Mouse (Mus musculus): ENCODE data around the gene Gm9999. TPM values are rescaled to one million over a fixed set of nuclear protein-coding genes. Genes with fewer than 3 reads are reported as not detected.
A peak's percentile ranks its signal among the peaks of the same experiment; 100 is the strongest.

Gene Gm9999
- polyA plus RNA-seq, 1 experiment: not detected

DNA sequence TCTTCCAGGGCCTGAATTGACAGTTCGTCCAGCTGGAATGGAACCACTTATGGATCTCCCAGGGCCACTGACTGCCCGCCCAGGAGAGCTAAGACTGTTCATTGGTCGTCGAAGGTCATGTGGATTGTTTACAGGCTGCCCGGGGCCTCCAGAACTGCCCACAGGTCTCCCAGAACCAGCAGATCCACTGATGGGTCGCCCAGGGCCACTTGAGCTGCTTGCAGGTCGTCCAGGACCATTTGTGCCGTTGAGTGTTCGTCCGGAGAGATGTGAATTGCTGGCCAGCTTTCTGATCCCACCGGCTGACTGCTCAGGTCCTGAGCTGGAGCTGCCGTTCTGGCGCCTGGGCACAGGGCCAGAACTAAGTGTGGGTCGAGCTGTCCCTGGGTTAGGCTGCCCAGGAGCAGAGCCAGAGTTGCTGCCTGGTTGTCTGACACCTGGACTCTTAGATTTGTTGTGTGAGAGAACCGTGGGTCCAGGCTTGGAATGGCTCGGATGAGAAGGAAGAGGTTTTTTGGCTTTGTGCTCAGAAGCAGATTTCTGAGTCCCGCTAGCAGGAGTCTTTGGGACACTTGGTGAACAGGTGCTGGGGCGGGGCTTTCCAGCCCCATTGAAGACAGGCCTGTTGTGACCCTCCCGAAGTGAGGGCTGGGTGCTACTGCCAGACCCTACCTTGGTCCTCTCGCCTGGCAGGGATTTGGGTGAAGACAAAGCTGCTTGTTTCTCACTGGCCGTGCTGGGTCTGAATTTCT, 14.4 kb downstream of the Gm9999 start:
- TF ChIP-seq POLR2A (IDR thresholded peaks at IDR 0.05; ENCODE audit: low read depth, low read length) (no peak), CTCF (IDR thresholded peaks at IDR 0.05; ENCODE audit: borderline replicate concordance, insufficient read depth, low read length) (no peak)
- no peak overlapping the region for H3K4me3 ChIP-seq (ENCODE audit: insufficient read depth, low read length)
- H3K4me1 ChIP-seq (ENCODE audit: control insufficient read depth, insufficient read depth, low read length): peaks cover 14% of the 10 kb centered on the region
- H3K27ac ChIP-seq (ENCODE audit: insufficient read depth, low read length): no peak overlapping the region

DNA sequence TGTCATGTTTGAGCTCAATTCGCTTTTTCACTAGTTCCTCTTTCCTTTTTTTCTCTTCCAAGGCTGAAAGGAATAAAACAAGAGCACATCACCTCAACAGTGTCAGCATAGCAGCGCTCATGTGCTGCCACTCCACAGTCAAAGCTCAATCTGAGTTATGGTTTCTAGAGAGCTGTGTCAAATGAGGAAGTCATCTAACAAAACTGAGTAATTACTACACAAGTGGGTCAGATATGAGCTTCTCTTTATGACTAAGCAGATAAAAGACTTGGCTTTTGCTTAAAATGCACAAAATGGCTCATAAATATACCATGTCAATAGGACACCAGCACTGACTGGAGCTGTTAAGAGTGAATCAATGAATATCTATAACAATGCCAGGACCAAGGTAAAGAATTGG, 15.6 kb downstream of the Gm9999 start:
- Histone ChIP-seq H3K4me1 (ENCODE audit: control insufficient read depth, insufficient read depth, low read length) (peaks cover 17% of the 10 kb centered on the region), H3K27ac (ENCODE audit: insufficient read depth, low read length) (no peak overlapping the region), H3K4me3 (ENCODE audit: insufficient read depth, low read length) (no peak overlapping the region)
- TF ChIP-seq CTCF (IDR thresholded peaks at IDR 0.05; ENCODE audit: borderline replicate concordance, insufficient read depth, low read length): no peak
- TF ChIP-seq POLR2A (IDR thresholded peaks at IDR 0.05; ENCODE audit: low read depth, low read length): no peak

DNA sequence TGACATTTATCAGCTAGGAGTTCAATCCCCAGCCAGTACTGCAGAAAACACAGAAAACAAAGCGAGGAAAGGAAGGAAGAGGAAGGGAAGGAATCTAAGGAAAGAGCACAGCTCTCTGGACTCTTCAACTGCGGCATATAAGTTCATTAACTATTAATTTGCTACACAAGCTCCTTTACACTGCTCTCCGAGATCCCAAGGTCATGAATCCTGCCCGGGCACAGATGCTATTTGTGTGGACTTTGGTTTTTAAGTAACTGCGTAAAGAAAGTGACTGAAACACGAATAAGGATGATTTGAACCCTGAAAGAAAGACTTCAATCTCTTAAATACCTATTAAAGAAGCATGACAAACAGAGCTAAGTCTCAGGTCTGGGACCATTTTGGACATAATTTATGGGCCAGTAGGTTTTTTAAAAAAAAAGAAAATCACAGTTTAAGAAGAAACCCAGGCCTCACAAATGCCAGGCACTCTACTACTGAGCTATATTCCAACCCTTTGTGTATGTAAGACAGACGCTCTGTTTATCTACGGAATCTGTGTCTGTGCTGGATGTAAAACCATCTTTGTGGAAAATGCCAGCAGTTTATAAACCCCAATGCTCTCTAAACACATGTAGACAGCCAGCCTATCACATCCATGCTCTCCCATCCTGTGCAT, 16.7 kb downstream of the Gm9999 start:
- H3K27ac ChIP-seq (ENCODE audit: insufficient read depth, low read length): no peak overlapping the region
- H3K4me3 ChIP-seq (ENCODE audit: insufficient read depth, low read length): no peak overlapping the region
- TF ChIP-seq POLR2A (IDR thresholded peaks at IDR 0.05; ENCODE audit: low read depth, low read length) (no peak), CTCF (IDR thresholded peaks at IDR 0.05; ENCODE audit: borderline replicate concordance, insufficient read depth, low read length) (no peak)
- H3K4me1 ChIP-seq (ENCODE audit: control insufficient read depth, insufficient read depth, low read length): peaks cover 17% of the 10 kb centered on the region

DNA sequence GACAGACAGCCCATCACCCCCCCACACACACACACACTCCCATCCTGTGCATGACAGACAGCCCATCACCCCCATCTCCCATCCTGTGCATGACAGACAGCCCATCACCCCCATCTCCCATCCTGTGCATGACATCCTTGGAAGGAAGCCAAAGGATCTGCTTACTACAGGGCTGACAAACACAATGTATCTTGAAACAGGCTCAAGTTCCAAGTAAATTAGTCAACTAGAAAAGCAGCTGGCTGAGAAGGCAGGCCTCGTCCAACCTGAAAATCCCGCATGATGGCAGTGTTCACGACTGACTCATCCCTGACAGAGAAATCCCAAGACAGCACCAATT, 17.2 kb downstream of the Gm9999 start:
- Histone ChIP-seq H3K27ac (ENCODE audit: insufficient read depth, low read length) (no peak overlapping the region), H3K4me1 (ENCODE audit: control insufficient read depth, insufficient read depth, low read length) (peaks cover 19% of the 10 kb centered on the region), H3K4me3 (ENCODE audit: insufficient read depth, low read length) (no peak overlapping the region)
- TF ChIP-seq POLR2A (IDR thresholded peaks at IDR 0.05; ENCODE audit: low read depth, low read length) (no peak), CTCF (IDR thresholded peaks at IDR 0.05; ENCODE audit: borderline replicate concordance, insufficient read depth, low read length) (no peak)

DNA sequence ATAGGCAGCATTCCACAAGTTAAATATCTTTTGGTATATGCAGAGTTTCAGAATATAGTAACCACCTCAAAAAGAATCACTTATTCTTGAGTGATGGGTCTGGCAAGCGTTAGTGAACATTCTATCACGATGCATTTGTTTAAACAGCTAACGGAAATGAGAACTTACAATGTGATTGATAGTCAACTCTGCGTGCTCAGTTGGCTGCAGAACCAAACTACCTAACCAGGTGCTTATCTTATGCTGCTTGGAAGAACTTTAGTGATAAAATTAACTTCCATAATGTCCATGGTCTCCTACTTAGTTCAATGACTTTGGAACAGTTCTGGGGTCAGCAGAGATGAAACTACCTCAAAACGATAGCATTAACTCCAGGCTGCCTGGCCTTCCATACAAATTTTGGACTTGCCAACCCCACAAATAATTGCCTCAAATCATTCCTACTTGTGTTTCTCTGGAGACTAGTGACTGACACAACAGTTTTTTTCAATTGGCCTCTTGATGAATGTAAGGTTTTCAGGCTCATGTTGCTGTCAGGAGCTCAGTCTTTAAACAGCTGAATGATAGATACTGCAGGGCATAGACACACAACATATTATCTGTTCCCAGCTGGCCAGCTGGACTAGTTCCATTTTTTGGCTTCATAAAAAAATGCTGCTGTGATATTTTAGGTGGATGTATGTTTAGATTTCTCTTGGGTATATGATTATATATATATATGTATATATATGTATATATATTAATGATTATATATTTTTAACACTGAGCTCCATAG, 17.9 kb downstream of the Gm9999 start:
- Histone ChIP-seq H3K4me3 (ENCODE audit: insufficient read depth, low read length) (no peak overlapping the region), H3K4me1 (ENCODE audit: control insufficient read depth, insufficient read depth, low read length) (peaks cover 20% of the 10 kb centered on the region), H3K27ac (ENCODE audit: insufficient read depth, low read length) (no peak overlapping the region; the same call in 1 of the 2 replicates)
- TF ChIP-seq POLR2A (IDR thresholded peaks at IDR 0.05; ENCODE audit: low read depth, low read length) (no peak), CTCF (IDR thresholded peaks at IDR 0.05; ENCODE audit: borderline replicate concordance, insufficient read depth, low read length) (no peak)

DNA sequence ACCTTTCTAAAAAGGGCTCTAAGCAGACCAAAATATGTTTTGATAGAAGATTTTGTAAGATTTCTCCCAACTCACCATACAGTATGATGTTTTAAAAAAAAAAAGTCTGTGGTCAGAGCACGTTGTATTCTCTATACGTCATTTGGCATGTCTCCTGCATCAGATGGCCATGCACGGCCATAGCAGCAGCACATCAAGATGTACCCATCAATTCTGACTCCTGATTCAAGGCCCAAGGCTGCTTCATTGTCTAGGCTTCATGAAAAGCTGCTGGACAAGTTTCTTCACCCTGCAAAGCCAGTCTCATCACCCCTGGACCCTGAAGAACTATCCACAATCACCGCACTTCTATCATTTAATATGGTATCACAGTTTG, 18.5 kb downstream of the Gm9999 start:
- peaks cover 20% of the 10 kb centered on the region for H3K4me1 ChIP-seq (ENCODE audit: control insufficient read depth, insufficient read depth, low read length)
- H3K27ac ChIP-seq (ENCODE audit: insufficient read depth, low read length): no peak overlapping the region
- H3K4me3 ChIP-seq (ENCODE audit: insufficient read depth, low read length): no peak overlapping the region
- no peak for TF ChIP-seq POLR2A (IDR thresholded peaks at IDR 0.05; ENCODE audit: low read depth, low read length)
- TF ChIP-seq CTCF (IDR thresholded peaks at IDR 0.05; ENCODE audit: borderline replicate concordance, insufficient read depth, low read length): no peak

DNA sequence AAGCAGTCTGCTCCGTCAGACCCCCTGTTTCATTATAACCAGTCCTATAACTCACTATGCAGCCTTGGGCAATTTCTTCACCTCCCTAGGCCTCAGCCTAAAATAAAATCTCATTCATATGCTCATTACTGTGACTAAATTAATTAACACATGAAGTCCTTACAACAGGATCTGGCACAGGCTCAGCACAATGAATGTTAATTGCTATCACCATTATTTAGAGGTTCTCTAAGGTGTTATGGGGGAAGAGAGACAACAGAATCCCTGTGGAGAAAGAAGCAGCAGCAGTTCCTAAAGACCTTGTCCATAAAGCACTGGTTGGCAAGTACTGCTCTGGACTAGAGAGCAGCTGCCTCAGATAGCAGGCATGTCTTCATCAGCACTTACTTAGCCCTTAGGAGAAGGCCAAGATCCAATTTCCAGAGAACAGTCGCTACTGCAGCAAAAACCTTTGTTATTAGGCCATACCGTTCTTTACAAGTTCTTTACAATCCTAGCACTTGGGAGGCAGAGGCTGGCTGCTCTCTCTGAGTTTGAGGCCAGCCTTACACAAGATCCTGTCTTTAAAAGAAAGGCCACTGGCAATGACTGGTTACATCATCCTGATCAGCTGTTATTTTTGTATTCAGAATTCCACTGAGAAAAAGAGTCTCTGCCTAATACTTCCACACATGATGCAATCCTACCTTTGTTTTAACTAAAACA, 20.2 kb downstream of the Gm9999 start:
- TF ChIP-seq CTCF (IDR thresholded peaks at IDR 0.05; ENCODE audit: borderline replicate concordance, insufficient read depth, low read length) (no peak), POLR2A (IDR thresholded peaks at IDR 0.05; ENCODE audit: low read depth, low read length) (no peak)
- Histone ChIP-seq H3K27ac (ENCODE audit: insufficient read depth, low read length) (peak overlapping the region; percentile 46), H3K4me1 (ENCODE audit: control insufficient read depth, insufficient read depth, low read length) (peaks cover 20% of the 10 kb centered on the region), H3K4me3 (ENCODE audit: insufficient read depth, low read length) (no peak overlapping the region)

DNA sequence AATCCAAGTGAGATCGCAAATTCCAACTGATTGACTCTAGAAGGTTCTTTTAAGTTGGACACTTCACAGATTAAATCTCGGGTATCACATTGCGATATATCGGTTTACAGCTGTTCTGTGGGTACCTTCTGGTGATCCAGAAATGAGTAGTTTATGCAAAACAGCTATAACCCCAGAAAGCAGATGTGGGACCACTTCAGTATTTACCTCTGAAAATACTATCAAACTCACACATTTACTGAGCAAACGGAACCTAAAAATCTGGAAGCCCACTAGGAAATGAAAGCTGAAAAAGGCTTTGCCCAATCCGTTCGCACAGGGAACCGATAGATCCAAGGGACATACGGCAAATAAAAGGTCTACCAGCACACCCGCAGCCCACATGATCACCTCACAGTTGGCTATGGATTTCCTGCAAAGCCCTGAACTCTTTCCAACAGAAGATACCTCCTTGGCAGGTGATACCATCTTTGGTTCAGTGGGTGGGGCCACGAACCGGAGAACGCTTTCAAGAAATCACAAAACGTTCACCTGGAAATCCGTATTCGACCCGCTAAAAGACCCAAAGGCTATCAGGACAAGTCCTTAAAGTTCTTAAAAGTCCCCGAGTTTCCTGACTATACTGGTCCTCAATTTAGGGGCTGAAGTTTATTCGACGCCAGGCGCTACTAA, 23.9 kb downstream of the Gm9999 start:
- peak overlapping the region; percentile 77 for H3K4me3 ChIP-seq (ENCODE audit: insufficient read depth, low read length)
- peaks cover 9% of the 10 kb centered on the region; the same call in 1 of the 2 replicates for H3K4me1 ChIP-seq (ENCODE audit: control insufficient read depth, insufficient read depth, low read length)
- TF ChIP-seq POLR2A (IDR thresholded peaks at IDR 0.05; ENCODE audit: low read depth, low read length): no peak
- no peak for TF ChIP-seq CTCF (IDR thresholded peaks at IDR 0.05; ENCODE audit: borderline replicate concordance, insufficient read depth, low read length)
- H3K27ac ChIP-seq (ENCODE audit: insufficient read depth, low read length): peak overlapping the region; percentile 64

DNA sequence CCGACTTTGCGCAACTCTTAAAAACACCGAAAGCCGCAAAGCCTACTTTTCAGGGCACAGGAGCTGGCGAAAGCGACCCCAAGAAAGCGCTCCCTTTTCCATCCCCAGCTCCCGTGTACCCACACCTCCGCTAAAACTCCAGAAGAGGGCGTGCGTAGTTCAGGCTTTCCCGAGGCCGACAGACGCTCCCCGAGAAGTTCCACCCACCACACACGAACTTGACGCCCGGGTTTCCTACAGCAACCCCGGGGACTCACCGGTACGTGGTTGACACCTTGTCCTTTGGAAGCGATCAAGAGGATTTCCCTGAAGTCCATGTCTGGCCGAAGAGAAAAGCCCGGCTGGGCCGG, 24.4 kb downstream of the Gm9999 start:
- Histone ChIP-seq H3K4me3 (ENCODE audit: insufficient read depth, low read length) (peak overlapping the region; percentile 77), H3K27ac (ENCODE audit: insufficient read depth, low read length) (peak overlapping the region; percentile 64), H3K4me1 (ENCODE audit: control insufficient read depth, insufficient read depth, low read length) (peaks cover 6% of the 10 kb centered on the region; the same call in 1 of the 2 replicates)
- TF ChIP-seq CTCF (IDR thresholded peaks at IDR 0.05; ENCODE audit: borderline replicate concordance, insufficient read depth, low read length) (peak; percentile 29; the same call in 1 of the 2 replicates), POLR2A (IDR thresholded peaks at IDR 0.05; ENCODE audit: low read depth, low read length) (no peak)

Measured in embryonic fibroblast, embryonic 13.5 days (primary cell).